Mouse (Mus musculus) forebrain, embryonic 15.5 days (tissue): ENCODE measurements at regions not wholly inside any gene's neighbourhood (a gene's known extent, or its start where the extent isn't known, plus 50 kb on each side); places are given as distances from the start of the nearest gene placed in this dataset.
A peak's percentile ranks its signal among the peaks of the same experiment; 100 is the strongest.

Experiments used
- ATAC-seq: fragments of 200-750 bp; cut with Nextera tagmentation; replicated peaks from 2 replicates; pipeline ENCODE4 v1.8.0; 2017; ENCODE audit warnings: mild to moderate bottlenecking, moderate TSS enrichment, moderate library complexity
- H3K27ac ChIP-seq: fragments of 300-500 bp; sonication (generic); replicated peaks from 2 replicates; pipeline ENCODE4 v1.5.1; 2015; ENCODE audit warnings: mild to moderate bottlenecking, inconsistent platforms
- H3K27me3 ChIP-seq: fragments of 300-500 bp; sonication (generic); 2 replicates; pipeline ENCODE4 v1.6.1; 2015; ENCODE audit warnings: inconsistent platforms
- H3K36me3 ChIP-seq: fragments of 300-500 bp; sonication (generic); 2 replicates; pipeline ENCODE4 v1.6.1; 2015; ENCODE audit warnings: mild to moderate bottlenecking, inconsistent platforms
- H3K4me1 ChIP-seq: fragments of 300-500 bp; sonication (generic); 2 replicates; pipeline ENCODE4 v1.6.1; 2015; ENCODE audit warnings: inconsistent platforms
- H3K4me2 ChIP-seq: fragments of 300-500 bp; sonication (generic); replicated peaks from 2 replicates; pipeline ENCODE4 v1.6.1; 2015; ENCODE audit warnings: mild to moderate bottlenecking, inconsistent platforms
- H3K4me3 ChIP-seq: fragments of 300-500 bp; sonication (generic); 2 replicates; pipeline ENCODE4 v1.5.1; 2015; ENCODE audit warnings: mild to moderate bottlenecking, inconsistent platforms
- H3K9ac ChIP-seq: fragments of 300-500 bp; sonication (generic); replicated peaks from 2 replicates; pipeline ENCODE4 v1.6.1; 2015; ENCODE audit warnings: mild to moderate bottlenecking, inconsistent platforms
- H3K9me3 ChIP-seq: fragments of 300-500 bp; sonication (generic); 2 replicates; pipeline ENCODE4 v1.6.1; 2016; ENCODE audit warnings: inconsistent platforms
- WGBS: fragments of 180-500 bp; shearing (Covaris S2); methylation state at CpG from one replicate; pipeline ENCODE4 v1.1.7; 2015; ENCODE audit warnings: mixed read lengths; 5-methylcytosine and 5-hydroxymethylcytosine counted together

DNA sequence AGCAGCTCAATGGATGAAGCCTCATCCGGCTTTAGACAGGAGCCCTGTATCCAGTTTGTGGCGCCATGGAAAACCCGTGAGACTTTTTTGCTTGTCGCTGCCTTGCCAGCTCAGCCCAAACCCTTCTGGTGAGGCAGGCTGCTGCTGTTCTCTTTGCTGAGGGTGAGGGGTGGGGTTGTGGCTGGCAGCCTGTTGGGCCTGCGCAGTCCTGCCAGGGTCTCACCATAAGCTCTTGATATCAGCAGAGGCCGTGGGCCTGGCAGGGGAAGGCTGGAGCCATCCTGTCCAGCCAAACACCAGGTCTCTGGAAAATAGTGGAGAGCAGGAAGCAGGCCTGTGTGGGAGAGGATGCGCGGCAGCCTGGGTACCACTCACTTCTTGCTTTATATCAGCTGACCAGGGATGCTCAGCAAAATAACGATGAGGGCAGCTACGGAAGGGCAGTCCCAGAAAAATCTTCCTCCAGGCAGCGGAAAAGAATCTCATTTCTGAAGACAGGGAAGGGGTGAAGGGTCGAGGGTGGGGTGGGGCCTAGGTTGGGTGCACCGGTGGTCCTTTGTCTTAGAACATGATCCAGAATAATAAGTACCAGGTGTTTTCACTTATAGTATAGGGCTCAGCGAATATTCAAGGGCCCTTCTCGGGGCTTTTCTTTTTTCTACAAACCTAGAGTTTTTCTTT, 73.4 kb upstream of the Medag start:
- Histone ChIP-seq H3K4me1 (peaks cover 22% of the 10 kb centered on the region), H3K9me3 (no peaks in the 10 kb centered on the region), H3K4me2 (no peak overlapping the region), H3K27ac (peak overlapping the region; percentile 72), H3K27me3 (no peaks in the 10 kb centered on the region), H3K9ac (no peak overlapping the region), H3K4me3 (no peak overlapping the region), H3K36me3 (no peaks in the 10 kb centered on the region)
- WGBS, result 61% methylated on average over 15 of the region's 15 CpGs
- peak; percentile 63 for ATAC-seq

DNA sequence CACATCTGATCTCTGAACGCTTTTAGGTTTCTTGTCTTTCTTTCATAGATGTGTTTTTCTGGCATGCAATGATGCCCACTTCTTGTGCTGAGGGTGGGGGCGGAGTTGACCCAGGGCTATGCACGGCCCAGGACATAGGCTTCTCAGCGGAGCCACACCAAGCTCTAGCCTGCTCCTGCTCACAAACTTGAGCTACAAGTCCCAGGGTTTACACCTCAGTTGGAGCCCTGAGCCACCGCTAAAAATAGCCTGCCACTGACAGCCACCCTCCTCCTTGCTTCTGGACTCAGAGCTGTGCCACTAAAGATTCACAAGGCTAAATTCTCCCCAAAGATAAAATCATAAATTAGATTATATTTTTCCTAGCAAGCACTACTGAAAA, 72.9 kb upstream of the Medag start:
- 65% methylated on average over 5 of the region's 5 CpGs for WGBS
- Histone ChIP-seq H3K9me3 (no peaks in the 10 kb centered on the region), H3K36me3 (no peaks in the 10 kb centered on the region), H3K27ac (peak overlapping the region; percentile 72), H3K4me2 (no peak overlapping the region), H3K4me1 (peaks cover 22% of the 10 kb centered on the region), H3K9ac (no peak overlapping the region), H3K4me3 (no peak overlapping the region), H3K27me3 (no peaks in the 10 kb centered on the region)
- no peak for ATAC-seq

DNA sequence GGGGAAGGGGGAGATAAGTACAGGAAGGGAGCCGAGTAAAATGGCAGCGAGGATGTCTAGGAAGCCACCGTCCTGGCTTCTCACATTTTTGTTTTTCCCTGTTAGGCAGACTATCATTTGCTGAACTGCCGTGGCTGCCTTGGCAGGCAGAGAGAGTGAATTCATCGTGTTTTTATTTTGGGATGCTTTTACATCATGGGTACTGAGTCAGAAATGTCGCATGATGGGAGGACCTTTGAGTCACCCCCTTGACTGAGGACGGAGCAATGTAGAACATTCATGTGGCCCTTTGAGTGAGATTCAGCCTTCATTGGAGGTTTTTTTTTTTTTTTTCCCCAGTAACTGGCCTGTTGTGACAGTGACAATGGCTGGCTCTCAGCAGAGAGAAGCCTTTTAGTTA, 71.2 kb upstream of the Medag start:
- Histone ChIP-seq H3K4me1 (peaks cover 22% of the 10 kb centered on the region), H3K9me3 (no peaks in the 10 kb centered on the region), H3K36me3 (no peaks in the 10 kb centered on the region), H3K27me3 (no peaks in the 10 kb centered on the region), H3K9ac (no peak overlapping the region), H3K4me2 (no peak overlapping the region), H3K27ac (0 out of 2 replicates have a peak overlapping the region, but pooled peaks have one; percentile 12), H3K4me3 (no peak overlapping the region)
- ATAC-seq, result no peak
- WGBS, result 51% methylated on average over 7 of the region's 7 CpGs

DNA sequence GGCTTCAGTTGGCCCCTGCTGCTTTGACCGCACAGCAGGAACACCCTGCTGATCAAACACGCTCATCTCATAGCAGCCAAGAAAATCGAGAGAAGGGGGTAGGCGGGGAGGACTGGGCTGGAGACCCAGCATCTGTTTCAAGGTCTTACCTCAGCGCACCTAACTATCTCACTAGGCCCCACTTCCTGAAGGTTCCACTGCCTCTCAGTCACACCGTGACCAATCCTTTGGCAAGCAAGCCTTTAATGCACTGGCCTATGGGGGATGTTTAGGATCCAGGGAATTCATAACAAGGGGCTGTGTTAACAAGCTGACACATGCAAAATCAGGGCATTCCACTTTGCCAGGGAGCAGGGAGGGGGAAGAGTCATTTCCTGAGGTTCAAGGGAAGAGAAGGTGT, 70.1 kb upstream of the Medag start:
- peaks cover 19% of the 10 kb centered on the region for H3K4me1 ChIP-seq
- no peak overlapping the region for H3K4me2 ChIP-seq
- H3K4me3 ChIP-seq, result no peak overlapping the region
- H3K27ac ChIP-seq, result no peak overlapping the region
- H3K9me3 ChIP-seq, result no peaks in the 10 kb centered on the region
- H3K36me3 ChIP-seq, result no peaks in the 10 kb centered on the region
- 59% methylated on average over 6 of the region's 6 CpGs for WGBS
- no peaks in the 10 kb centered on the region for H3K27me3 ChIP-seq
- no peak for ATAC-seq
- no peak overlapping the region for H3K9ac ChIP-seq

DNA sequence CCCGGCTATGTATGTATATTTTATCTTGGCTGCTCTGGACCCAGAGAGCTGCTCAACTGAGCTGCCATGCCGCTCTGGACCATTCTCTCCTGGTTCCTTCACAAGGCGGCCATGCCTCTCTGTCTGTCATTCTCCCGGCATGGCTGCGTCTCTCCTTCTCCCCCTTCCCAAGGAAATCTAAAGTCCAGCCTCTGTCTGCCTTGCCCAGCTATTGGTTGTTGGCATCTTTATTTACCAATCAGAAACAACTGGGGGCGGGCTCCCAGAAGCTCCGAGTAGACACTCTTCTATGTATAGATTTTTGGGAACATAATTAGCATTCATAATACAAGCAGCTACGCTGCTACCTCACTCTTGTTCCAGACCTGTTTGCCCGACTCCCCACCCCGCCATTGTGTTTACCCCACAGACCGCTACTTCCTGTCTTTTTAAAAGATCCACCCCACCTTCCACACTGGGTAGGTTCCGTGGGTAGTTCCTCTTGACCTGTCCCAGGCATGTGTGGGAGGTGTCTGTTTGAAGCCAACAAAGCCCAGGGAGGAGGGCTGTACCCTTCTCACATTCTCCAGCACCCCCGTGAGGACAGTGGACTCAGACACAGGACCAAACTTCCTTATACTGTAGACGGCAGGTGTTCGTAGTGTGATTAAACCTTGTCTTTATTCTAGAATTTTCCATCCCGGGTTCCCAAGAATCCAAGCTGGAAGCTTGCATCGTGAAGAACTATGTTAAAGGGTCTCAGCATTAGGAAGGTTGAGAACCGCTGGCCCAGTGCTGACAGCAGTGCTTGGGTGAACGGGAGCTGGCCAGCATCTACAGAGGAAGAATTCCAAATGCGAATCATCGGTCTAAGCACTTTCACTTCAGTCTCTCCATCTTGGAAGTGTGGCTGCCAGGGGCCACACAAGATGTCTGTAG, 67.7 kb upstream of the Medag start:
- Histone ChIP-seq H3K27me3 (no peaks in the 10 kb centered on the region), H3K9me3 (no peaks in the 10 kb centered on the region), H3K4me2 (no peak overlapping the region), H3K9ac (no peak overlapping the region), H3K27ac (no peak overlapping the region), H3K4me1 (peaks cover under 1% of the 10 kb centered on the region), H3K4me3 (no peak overlapping the region), H3K36me3 (no peaks in the 10 kb centered on the region)
- ATAC-seq, result no peak
- 87% methylated on average over 21 of the region's 21 CpGs for WGBS

DNA sequence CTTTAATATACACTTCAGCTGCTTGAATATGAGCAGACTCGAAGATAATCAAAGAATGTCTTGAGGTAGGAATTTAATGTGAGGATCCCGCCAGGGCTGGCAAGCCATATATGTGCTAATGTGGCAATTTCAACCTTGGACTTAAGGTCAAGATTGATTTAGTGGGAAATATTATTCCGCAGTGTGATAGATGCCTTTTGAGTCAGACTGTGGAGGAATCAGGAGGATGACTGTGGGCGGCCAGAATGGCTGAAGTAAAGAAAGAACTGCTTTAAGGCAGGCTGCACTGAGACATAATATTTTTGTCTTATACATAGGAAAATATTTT, 67.1 kb upstream of the Medag start:
- no peaks in the 10 kb centered on the region for H3K27me3 ChIP-seq
- H3K9ac ChIP-seq, result no peak overlapping the region
- WGBS, result 92% methylated on average over 4 of the region's 4 CpGs
- no peaks in the 10 kb centered on the region for H3K9me3 ChIP-seq
- no peaks in the 10 kb centered on the region for H3K36me3 ChIP-seq
- ATAC-seq, result no peak
- H3K4me1 ChIP-seq, result no peaks in the 10 kb centered on the region
- H3K27ac ChIP-seq, result no peak overlapping the region
- H3K4me2 ChIP-seq, result no peak overlapping the region
- no peak overlapping the region for H3K4me3 ChIP-seq

DNA sequence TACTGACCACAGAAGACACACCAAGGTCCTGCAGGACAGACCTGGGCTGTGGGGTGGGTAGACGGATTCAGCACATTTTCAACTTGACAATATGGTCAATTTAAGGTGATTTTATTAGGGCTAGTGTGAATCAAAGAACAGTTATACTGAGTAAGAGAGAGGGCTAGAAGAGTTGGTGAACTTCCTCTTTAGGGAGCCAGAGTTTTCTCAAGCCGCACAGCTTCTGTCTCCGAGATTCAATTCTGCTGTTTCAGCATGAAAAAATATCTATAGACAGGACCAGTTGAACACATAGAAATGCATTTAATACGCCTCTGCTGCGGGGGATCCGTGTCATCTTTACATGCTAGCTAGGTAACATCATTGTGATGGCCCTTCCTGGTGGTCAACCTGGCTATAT, 66.4 kb upstream of the Medag start:
- WGBS, result 92% methylated on average over 6 of the region's 6 CpGs

DNA sequence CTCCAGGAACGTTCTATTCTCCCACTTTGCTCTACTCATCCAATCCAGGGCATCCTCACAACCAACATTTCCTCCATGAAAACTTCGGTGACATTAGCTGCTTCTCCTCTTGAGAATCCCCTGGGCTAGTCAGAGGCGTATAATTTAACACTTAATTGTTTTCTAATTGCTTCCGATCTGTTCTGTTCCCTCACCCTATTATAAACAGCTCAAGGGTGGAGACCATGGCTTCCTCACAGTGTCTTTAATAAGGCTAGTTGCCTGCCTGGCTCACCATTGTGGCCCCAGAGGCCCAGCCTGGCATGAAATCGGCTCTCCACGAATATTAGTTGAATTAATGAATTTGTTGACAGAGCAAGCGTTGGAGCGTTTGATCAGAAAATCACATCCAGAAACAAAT, 61.9 kb upstream of the Medag start:
- Histone ChIP-seq H3K9ac (no peak overlapping the region), H3K36me3 (no peaks in the 10 kb centered on the region), H3K4me1 (peaks cover 13% of the 10 kb centered on the region), H3K27ac (no peak overlapping the region), H3K9me3 (no peaks in the 10 kb centered on the region), H3K4me3 (no peak overlapping the region), H3K27me3 (no peaks in the 10 kb centered on the region), H3K4me2 (no peak overlapping the region)
- no peak for ATAC-seq
- WGBS, result 44% methylated on average over 8 of the region's 8 CpGs

More for the DNA sequence above, 66.4 kb upstream of the Medag start:
- H3K27me3 ChIP-seq, result no peaks in the 10 kb centered on the region
- no peaks in the 10 kb centered on the region for H3K4me1 ChIP-seq
- no peak overlapping the region for H3K27ac ChIP-seq
- no peak overlapping the region for H3K9ac ChIP-seq
- H3K9me3 ChIP-seq, result no peaks in the 10 kb centered on the region
- no peak overlapping the region for H3K4me2 ChIP-seq
- no peaks in the 10 kb centered on the region for H3K36me3 ChIP-seq
- H3K4me3 ChIP-seq, result no peak overlapping the region
- no peak for ATAC-seq

DNA sequence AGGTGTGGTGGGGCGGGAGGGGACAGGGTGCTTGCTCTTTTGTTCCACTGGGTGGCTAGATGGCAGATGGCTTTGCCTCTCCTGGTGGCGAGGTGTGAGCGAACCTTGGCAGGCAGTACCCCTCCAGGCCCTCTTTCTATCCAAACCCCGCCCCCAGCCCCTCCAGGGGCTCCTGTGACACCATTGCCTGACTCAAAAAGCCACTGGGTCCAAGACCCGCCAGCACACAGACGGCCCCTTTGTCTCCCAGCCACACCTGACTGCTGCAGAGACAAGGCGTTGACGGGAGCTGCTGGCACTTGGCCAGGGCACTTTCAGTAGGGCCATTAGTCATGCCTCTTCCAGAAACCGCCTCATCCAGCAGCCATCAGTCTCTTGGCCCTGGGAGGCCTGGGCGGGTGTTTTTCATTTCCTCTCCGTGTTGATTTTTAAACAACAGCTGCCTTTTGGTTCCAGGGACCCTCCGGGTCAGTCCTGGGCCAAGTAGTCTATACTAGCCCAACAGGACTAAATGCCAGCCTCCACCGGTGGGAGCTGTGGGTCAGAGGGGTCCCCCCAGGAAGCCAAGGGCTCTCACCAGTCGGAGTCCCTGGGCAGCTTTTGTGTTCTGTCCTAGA, 58.4 kb upstream of the Medag start:
- Histone ChIP-seq H3K9me3 (no peaks in the 10 kb centered on the region), H3K27ac (peak overlapping the region; percentile 78), H3K4me1 (peaks cover 13% of the 10 kb centered on the region), H3K36me3 (no peaks in the 10 kb centered on the region), H3K4me3 (no peak overlapping the region), H3K4me2 (no peak overlapping the region), H3K27me3 (no peaks in the 10 kb centered on the region), H3K9ac (no peak overlapping the region)
- peak; percentile 95 for ATAC-seq
- WGBS, result 13% methylated on average over 14 of the region's 14 CpGs

DNA sequence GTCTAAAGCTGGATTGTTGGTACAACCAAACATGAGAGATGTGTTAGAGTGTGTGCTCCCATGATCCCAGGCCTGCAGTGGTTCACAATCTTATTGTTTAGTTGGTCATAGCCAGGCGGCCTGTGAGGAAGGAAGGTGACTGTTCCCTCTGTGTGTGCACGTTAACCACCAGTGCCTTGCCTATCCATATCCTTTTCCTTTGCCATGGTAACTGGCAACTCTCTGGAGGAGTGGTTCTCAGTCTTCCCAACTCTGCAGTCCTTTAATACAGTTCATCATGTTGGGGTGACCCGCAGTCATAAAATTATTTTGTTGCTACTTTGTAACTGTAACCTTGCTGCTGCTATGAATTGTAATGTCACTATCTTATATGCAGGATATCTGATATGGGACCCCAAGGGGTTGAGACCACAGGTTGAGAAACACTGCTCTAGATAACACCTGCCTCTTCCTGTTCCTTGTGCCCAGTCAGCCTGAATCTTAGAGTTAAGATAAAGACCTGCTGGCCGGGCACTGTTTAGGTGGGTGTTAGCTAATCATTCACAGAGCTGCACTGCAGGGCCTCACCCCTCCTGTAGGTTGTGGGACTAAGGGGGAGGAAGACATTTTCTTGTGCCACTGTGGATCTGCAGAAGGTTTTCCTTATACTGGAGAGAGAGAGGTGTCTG, 57.0 kb upstream of the Medag start:
- WGBS, result 86% methylated on average over 4 of the region's 4 CpGs
- ATAC-seq, result no peak
- H3K36me3 ChIP-seq, result no peaks in the 10 kb centered on the region
- no peaks in the 10 kb centered on the region for H3K9me3 ChIP-seq
- no peak overlapping the region for H3K4me3 ChIP-seq
- no peaks in the 10 kb centered on the region for H3K27me3 ChIP-seq
- no peak overlapping the region for H3K9ac ChIP-seq
- H3K27ac ChIP-seq, result no peak overlapping the region
- peaks cover 13% of the 10 kb centered on the region for H3K4me1 ChIP-seq
- no peak overlapping the region for H3K4me2 ChIP-seq

DNA sequence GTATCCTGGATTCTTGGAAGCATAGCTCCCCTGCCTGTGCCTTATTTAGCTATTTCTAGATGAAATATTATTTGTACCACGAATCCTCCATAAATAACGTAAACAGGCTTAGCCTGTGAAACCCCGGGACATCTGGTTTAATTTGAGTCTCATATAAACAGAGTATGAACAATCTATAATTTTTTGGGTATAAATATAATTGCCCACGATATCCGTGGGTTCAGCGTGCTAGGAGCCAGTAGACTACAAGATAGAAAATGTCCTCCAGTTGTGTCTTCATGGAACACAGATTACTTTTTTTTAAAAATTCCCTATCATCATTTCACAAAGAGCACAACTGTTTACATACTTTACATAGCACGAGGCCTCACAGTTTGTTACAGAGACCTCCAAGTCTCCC, 56.4 kb upstream of the Medag start:
- Histone ChIP-seq H3K36me3 (no peaks in the 10 kb centered on the region), H3K4me1 (peaks cover 13% of the 10 kb centered on the region), H3K27me3 (no peaks in the 10 kb centered on the region), H3K9me3 (no peaks in the 10 kb centered on the region), H3K4me2 (no peak overlapping the region), H3K27ac (no peak overlapping the region), H3K4me3 (no peak overlapping the region), H3K9ac (no peak overlapping the region)
- 89% methylated on average over 7 of the region's 7 CpGs for WGBS
- no peak for ATAC-seq

DNA sequence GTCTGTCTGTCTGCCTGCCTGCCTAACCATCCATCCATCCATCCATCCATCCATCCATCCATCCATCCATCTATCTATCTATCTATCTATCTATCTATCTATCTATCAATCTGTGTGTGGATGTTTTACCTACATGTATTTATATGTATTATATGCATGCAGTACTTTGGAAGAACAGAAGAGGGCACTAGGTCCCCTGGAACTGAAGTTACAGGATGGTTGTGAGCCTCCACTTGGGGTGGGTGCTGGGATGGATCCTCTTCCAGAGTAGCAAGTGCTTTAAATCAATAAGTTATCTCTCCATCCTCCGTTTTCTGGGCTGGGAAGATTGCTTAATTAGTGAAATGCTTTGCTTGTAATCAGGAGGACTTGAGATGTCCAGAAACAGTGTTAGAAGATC, 54.6 kb upstream of the Medag start:
- Histone ChIP-seq H3K36me3 (no peaks in the 10 kb centered on the region), H3K4me3 (no peak overlapping the region), H3K4me2 (no peak overlapping the region), H3K27me3 (no peaks in the 10 kb centered on the region), H3K9me3 (no peaks in the 10 kb centered on the region), H3K9ac (no peak overlapping the region), H3K4me1 (peaks cover 13% of the 10 kb centered on the region), H3K27ac (no peak overlapping the region)
- no peak for ATAC-seq
- WGBS, result 90% methylated on average over 1 of the region's 1 CpGs
